Comparison of ENCODE assay signal across 25 mouse cellular contexts in genomic region chr15:100576392-100576791, GRCm38 (mm10).
"Had no signal": no experiment of that assay in that cellular context is flagged by ENCODE, and none has a peak within 500 bp of the region (broad histone marks: within the 10 kb centered on the region; RNA-seq: fewer than 3 reads in every experiment).

No protein-coding gene starts in this region.

- H3K9ac ChIP-seq: embryonic facial prominence, embryonic 12.5 days; embryonic facial prominence, embryonic 13.5 days; embryonic facial prominence, embryonic 15.5 days; forebrain, embryonic 12.5 days; forebrain, embryonic 13.5 days; forebrain, embryonic 15.5 days; forebrain, postnatal 0 days had no signal

- ATAC-seq: forebrain, embryonic 13.5 days; forebrain, embryonic 14.5 days; forebrain, embryonic 15.5 days; forebrain, embryonic 16.5 days; forebrain, postnatal 0 days had no signal

- H3K27ac ChIP-seq: embryonic facial prominence, embryonic 10.5 days; embryonic facial prominence, embryonic 12.5 days; embryonic facial prominence, embryonic 13.5 days; embryonic facial prominence, embryonic 15.5 days; forebrain, embryonic 10.5 days; forebrain, embryonic 12.5 days; forebrain, embryonic 13.5 days; forebrain, embryonic 15.5 days; gastrocnemius, adult 2 months; heart, adult 2 months had no signal

- H3K4me2 ChIP-seq: embryonic facial prominence, embryonic 12.5 days; embryonic facial prominence, embryonic 13.5 days; embryonic facial prominence, embryonic 15.5 days; forebrain, embryonic 12.5 days; forebrain, embryonic 13.5 days; forebrain, embryonic 15.5 days had no signal

- H3K4me3 ChIP-seq: embryonic facial prominence, embryonic 10.5 days; embryonic facial prominence, embryonic 12.5 days; embryonic facial prominence, embryonic 13.5 days; embryonic facial prominence, embryonic 15.5 days; erythroblast, embryonic 14.5 days; forebrain, embryonic 10.5 days; forebrain, embryonic 12.5 days; forebrain, embryonic 13.5 days; forebrain, embryonic 15.5 days; gastrocnemius, adult 2 months; heart, adult 2 months had no signal

- H3K36me3 ChIP-seq: embryonic facial prominence, embryonic 10.5 days; forebrain, embryonic 10.5 days had no signal

- H3K27me3 ChIP-seq: embryonic facial prominence, embryonic 12.5 days; embryonic facial prominence, embryonic 13.5 days; embryonic facial prominence, embryonic 15.5 days; forebrain, embryonic 12.5 days; forebrain, embryonic 13.5 days; forebrain, embryonic 15.5 days had no signal

- H3K9me3 ChIP-seq: embryonic facial prominence, embryonic 10.5 days; embryonic facial prominence, embryonic 12.5 days; embryonic facial prominence, embryonic 13.5 days; embryonic facial prominence, embryonic 15.5 days; forebrain, embryonic 10.5 days; forebrain, embryonic 12.5 days; forebrain, embryonic 13.5 days; forebrain, embryonic 15.5 days had no signal

- DNase-seq: cerebellum, adult 8-10 months; cerebellum, adult 9-10 months; cerebellum, adult 9-11 months; cerebellum, postnatal 36 days; embryo, embryonic 11 days; forebrain, postnatal 0 days; gastrocnemius, adult 2 months; gastrocnemius, postnatal 10 days; gastrocnemius, postnatal 14 days; gastrocnemius, postnatal 25 days; gastrocnemius, postnatal 36 days; heart, adult 11 months; heart, adult 18-20 months; heart, adult 2 months had no signal
